Comparison of ENCODE assay signal across 11 mouse cellular contexts in genomic region chr17:72265171-72266022, GRCm38 (mm10).
DNase-seq lines count a peak whose midpoint lies in the region; ATAC-seq and TF ChIP-seq lines count a peak whose summit lies in the region.
"Had no signal": no experiment of that assay in that cellular context is flagged by ENCODE, and none has a peak within 500 bp of the region (broad histone marks: within the 10 kb centered on the region; RNA-seq: fewer than 3 reads in every experiment).

No protein-coding gene starts in this region.

- 77% methylated on average over 9 of the region's 9 CpGs for WGBS in hindbrain, postnatal 0 days
- 85% methylated on average over 9 of the region's 9 CpGs for WGBS in hindbrain, embryonic 14.5 days
- 39% methylated on average over 9 of the region's 9 CpGs for WGBS in lung, embryonic 14.5 days
- 65% methylated on average over 9 of the region's 9 CpGs for WGBS in embryonic facial prominence, embryonic 12.5 days

- H3K36me3 ChIP-seq in hindbrain, postnatal 0 days (ENCODE audit: insufficient read depth, low read length) = no peaks in the 10 kb centered on the region
- H3K36me3 ChIP-seq in hindbrain, embryonic 14.5 days (replicated peaks; ENCODE audit: control insufficient read depth, insufficient read depth) = no peaks in the 10 kb centered on the region
- H3K36me3 ChIP-seq in lung, embryonic 14.5 days (ENCODE audit: insufficient read depth) = no peaks in the 10 kb centered on the region
- H3K36me3 ChIP-seq in embryonic facial prominence, embryonic 12.5 days = no peaks in the 10 kb centered on the region
- H3K36me3 ChIP-seq: liver, embryonic 15.5 days had no signal

- no peak for TF ChIP-seq CTCF in hindbrain, postnatal 0 days (IDR thresholded peaks at IDR 0.05; ENCODE audit: low read depth)
- no peak for TF ChIP-seq CTCF in lung, embryonic 14.5 days (IDR thresholded peaks at IDR 0.05; ENCODE audit: low read depth)

- H3K4me3 ChIP-seq in hindbrain, postnatal 0 days (ENCODE audit: low read length) = no peak overlapping the region
- no peak overlapping the region for H3K4me3 ChIP-seq in hindbrain, embryonic 14.5 days (replicated peaks; ENCODE audit: low read length)
- H3K4me3 ChIP-seq in lung, embryonic 14.5 days (ENCODE audit: low read depth, low read length) = no peak overlapping the region
- H3K4me3 ChIP-seq in embryonic facial prominence, embryonic 12.5 days = no peak overlapping the region
- H3K4me3 ChIP-seq: left cerebral cortex, adult 2 months; liver, embryonic 15.5 days had no signal

- H3K27me3 ChIP-seq in hindbrain, postnatal 0 days (ENCODE audit: insufficient read depth, low read length) = no peaks in the 10 kb centered on the region
- H3K27me3 ChIP-seq in hindbrain, embryonic 14.5 days (ENCODE audit: control insufficient read depth, insufficient read depth, low read length) = no peaks in the 10 kb centered on the region
- no peaks in the 10 kb centered on the region for H3K27me3 ChIP-seq in lung, embryonic 14.5 days (ENCODE audit: insufficient read depth, low read length)
- no peaks in the 10 kb centered on the region for H3K27me3 ChIP-seq in embryonic facial prominence, embryonic 12.5 days
- H3K27me3 ChIP-seq: liver, embryonic 15.5 days had no signal

- no peak overlapping the region for H3K27ac ChIP-seq in hindbrain, postnatal 0 days
- no peak overlapping the region for H3K27ac ChIP-seq in hindbrain, embryonic 14.5 days
- no peak overlapping the region for H3K27ac ChIP-seq in lung, embryonic 14.5 days (ENCODE audit: low read depth)
- 0 out of 2 replicates have a peak overlapping the region, but pooled peaks have one; percentile 17 for H3K27ac ChIP-seq in embryonic facial prominence, embryonic 12.5 days
- H3K27ac ChIP-seq: left cerebral cortex, adult 2 months; liver, embryonic 15.5 days had no signal

- H3K9ac ChIP-seq in hindbrain, postnatal 0 days (replicated peaks; ENCODE audit: low read length) = no peak overlapping the region
- H3K9ac ChIP-seq in hindbrain, embryonic 14.5 days = no peak overlapping the region
- no peak overlapping the region for H3K9ac ChIP-seq in lung, embryonic 14.5 days
- no peak overlapping the region for H3K9ac ChIP-seq in embryonic facial prominence, embryonic 12.5 days
- H3K9ac ChIP-seq: liver, embryonic 15.5 days had no signal

- no peak for ATAC-seq in hindbrain, postnatal 0 days
- no peak for ATAC-seq in hindbrain, embryonic 14.5 days (ENCODE audit: low FRiP score)
- peak; percentile 89 for ATAC-seq in lung, embryonic 14.5 days (ENCODE audit: insufficient read depth)
- ATAC-seq in embryonic facial prominence, embryonic 12.5 days (ENCODE audit: insufficient number of reproducible peaks, insufficient read depth, low FRiP score, low TSS enrichment) = no peak
- ATAC-seq: intestine, postnatal 0 days had no signal

- peaks cover 8% of the 10 kb centered on the region; the same call in 1 of the 2 replicates for H3K4me1 ChIP-seq in hindbrain, postnatal 0 days (ENCODE audit: insufficient read depth, low read length)
- no peaks in the 10 kb centered on the region for H3K4me1 ChIP-seq in hindbrain, embryonic 14.5 days (replicated peaks; ENCODE audit: control insufficient read depth, insufficient read depth, low read length)
- peaks cover 13% of the 10 kb centered on the region for H3K4me1 ChIP-seq in lung, embryonic 14.5 days (ENCODE audit: insufficient read depth)
- H3K4me1 ChIP-seq in embryonic facial prominence, embryonic 12.5 days = peaks cover 12% of the 10 kb centered on the region; the same call in 1 of the 2 replicates
- H3K4me1 ChIP-seq: liver, embryonic 15.5 days had no signal

- H3K9me3 ChIP-seq in hindbrain, postnatal 0 days (ENCODE audit: low read length) = no peaks in the 10 kb centered on the region
- no peaks in the 10 kb centered on the region for H3K9me3 ChIP-seq in hindbrain, embryonic 14.5 days (ENCODE audit: control insufficient read depth, low read length)
- no peaks in the 10 kb centered on the region for H3K9me3 ChIP-seq in lung, embryonic 14.5 days (ENCODE audit: low read depth, low read length)
- no peaks in the 10 kb centered on the region for H3K9me3 ChIP-seq in embryonic facial prominence, embryonic 12.5 days
- H3K9me3 ChIP-seq: liver, embryonic 15.5 days had no signal

- peak; percentile 41 for DNase-seq in hindbrain, postnatal 0 days (ENCODE audit: low spot score)
- no peak for DNase-seq in hindbrain, embryonic 14.5 days (ENCODE audit: low spot score)
- peak; percentile 94 for DNase-seq in lung, embryonic 14.5 days
- no peak for DNase-seq in lung, adult 18-20 months
- DNase-seq in adipocyte (ENCODE audit: low spot score) = peak; percentile 4
- no peak for DNase-seq in thymus, postnatal 14 days
- DNase-seq: thymus, postnatal 4 days had no signal

- no peak overlapping the region for H3K4me2 ChIP-seq in hindbrain, postnatal 0 days (ENCODE audit: low read depth, low read length)
- no peak overlapping the region for H3K4me2 ChIP-seq in hindbrain, embryonic 14.5 days (replicated peaks)
- no peak overlapping the region for H3K4me2 ChIP-seq in lung, embryonic 14.5 days
- H3K4me2 ChIP-seq in embryonic facial prominence, embryonic 12.5 days (replicated peaks) = no peak overlapping the region
- H3K4me2 ChIP-seq: liver, embryonic 15.5 days had no signal

Comparison
In these comparisons a context has a peak if more than half of its experiments do, and no peak if none do; other contexts are left out.
1. DNase-seq: peak in hindbrain, postnatal 0 days (single experiment), lung, embryonic 14.5 days (single experiment) and adipocyte (single experiment); none in hindbrain, embryonic 14.5 days (single experiment), lung, adult 18-20 months (0 of 2) and thymus, postnatal 14 days (single experiment).